Mouse (Mus musculus): ENCODE results near the gene Cul7.

Gene Cul7

DNA sequence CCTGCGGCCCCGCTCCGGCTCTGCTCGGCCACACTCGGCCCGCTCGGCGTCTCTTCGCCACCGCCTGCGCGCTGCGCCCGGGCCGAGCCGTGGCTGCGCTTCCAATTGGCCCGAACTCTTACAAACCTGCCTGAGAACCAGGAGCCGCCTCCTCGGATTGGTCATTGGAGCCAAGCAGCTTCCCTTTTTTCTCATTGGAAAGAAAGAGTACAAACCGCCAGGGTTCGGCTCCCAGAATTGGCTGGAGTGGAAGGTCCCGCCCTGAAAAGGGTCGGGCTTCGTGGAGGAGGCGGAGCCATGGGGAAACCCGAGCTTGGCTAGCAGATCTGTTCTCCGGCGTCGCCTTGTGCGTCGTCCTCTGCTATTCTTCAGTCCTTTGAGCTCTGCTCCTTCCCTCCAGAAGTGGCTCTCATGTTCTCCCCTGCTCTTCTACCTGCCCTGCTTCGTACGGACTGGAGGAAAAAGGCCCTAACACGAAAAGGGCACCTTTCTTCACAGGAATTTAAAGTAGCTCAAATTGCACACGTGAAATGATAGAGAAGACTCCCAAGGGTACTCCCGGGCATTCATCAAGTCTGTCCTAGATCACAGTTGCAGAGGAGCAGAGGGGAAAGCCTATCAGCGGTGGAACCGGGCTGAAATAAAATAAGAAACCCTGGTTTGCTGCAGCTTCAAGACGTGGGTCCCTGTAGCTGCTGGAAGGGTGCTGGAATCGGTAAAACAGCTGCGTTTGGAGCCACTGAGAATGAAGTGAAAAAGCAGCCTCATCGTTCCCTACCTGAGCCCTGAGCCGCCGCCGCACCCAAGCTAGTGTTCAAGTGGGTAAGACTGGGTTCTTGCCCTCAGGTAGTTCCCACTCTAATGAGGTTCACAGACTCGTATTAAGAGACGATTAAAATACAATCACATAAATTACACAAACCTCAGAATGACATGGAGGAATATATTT is 55.0 kb downstream of the Cul7 start, which contains the start of gene Ppp2r5d:
Gene Ppp2r5d (minus strand): TSS at position 225 of the 949 bp plus-strand sequence.
- DNase-seq (ENCODE audit: low spot score in 2 of 2), result peak; percentile 96

DNA sequence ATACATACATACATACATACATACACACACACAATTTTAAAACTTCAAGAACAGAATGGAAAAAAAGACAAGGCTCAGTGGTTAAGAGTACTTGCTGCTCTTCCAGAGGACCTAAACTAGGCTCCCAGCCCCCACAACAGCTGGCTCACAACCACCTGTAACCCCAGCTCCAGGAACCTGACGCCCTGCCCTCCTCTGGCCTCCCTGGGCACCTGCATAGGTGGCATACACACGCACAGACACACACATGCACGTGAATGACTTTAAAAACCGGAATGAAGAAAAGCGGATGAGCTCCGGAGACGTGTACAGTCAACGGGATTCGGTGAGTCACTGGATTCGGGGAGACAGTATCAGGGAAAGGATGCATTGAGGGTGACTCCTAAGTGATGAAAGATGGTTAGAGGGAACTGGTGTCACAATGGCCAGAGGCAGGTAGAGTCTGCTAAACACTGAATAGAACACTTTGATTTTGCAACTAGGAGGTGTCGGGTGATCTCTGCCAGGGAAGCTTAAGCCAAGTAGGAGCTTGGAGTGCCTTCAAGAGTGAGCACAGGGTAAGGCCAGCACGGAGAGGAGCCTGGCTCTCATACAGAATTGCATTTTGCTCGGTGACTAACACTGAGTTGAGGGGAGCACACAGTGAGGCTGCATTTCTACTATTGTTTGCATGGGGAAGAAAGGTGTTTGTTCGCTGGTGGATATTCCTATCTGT is 56.4 kb downstream of the Cul7 start:
- no peak for DNase-seq (ENCODE audit: low spot score in 2 of 2)

- DNase-seq (ENCODE audit: low spot score in 2 of 2), result peak; percentile 81 to 86
Observed at GRCm38 (mm10) chr17:46710959-46711597, 60.9 kb downstream of the Cul7 start, which contains the start of gene Pex6. TSS of gene Pex6 (plus strand) at chr17:46711463.

- DNase-seq (ENCODE audit: low spot score in 2 of 2), result no peak
Observed at GRCm38 (mm10) chr17:46711612-46712271, 61.6 kb downstream of the Cul7 start.

DNA sequence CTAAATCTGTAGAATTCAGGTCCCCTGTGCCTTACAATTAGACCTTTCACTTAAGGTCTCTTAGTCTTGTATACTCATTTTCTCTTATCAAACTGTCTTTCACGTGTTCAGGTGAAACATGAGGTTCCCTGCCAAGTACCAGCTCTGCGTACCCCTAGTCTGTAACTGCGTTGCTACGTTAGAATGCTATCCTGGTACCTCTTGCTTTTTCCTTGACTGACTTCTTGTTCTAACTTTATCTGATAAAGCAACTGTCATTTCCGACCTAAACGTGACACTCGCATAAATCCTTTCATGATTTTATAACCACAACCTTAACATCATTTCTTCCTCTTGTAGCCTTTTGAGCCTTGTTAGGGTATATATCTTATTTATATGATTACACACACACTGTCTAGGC is 62.3 kb downstream of the Cul7 start:
- no peak for DNase-seq (ENCODE audit: low spot score in 2 of 2)

- no peak for DNase-seq (ENCODE audit: low spot score in 2 of 2)
Observed at GRCm38 (mm10) chr17:46713849-46714248, 63.7 kb downstream of the Cul7 start.

Data from frontal cortex, postnatal 14 days (tissue).